Mouse (Mus musculus) heart, embryonic 15.5 days (tissue): ENCODE data around the gene Ckb. TPM values are rescaled to one million over a fixed set of nuclear protein-coding genes. Genes with fewer than 3 reads are reported as not detected.
"Not testable (repeated sequence)": the region's sequence is repeated elsewhere in the genome, so short reads cannot be mapped to it uniquely, and the experiment has no call there.

ENCODE experiments used
- ATAC-seq: fragments of 200-750 bp; cut with Nextera tagmentation; replicated peaks from 2 replicates; pipeline ENCODE4 v1.8.0; 2017; ENCODE audit warnings: low read depth, moderate TSS enrichment; ENCODE audit not compliant: insufficient number of reproducible peaks, insufficient read depth, low FRiP score
- H3K27ac ChIP-seq: fragments of 300-500 bp; sonication (generic); 2 replicates; pipeline ENCODE4 v1.5.1; 2015; ENCODE audit warnings: mild to moderate bottlenecking, inconsistent platforms
- H3K27me3 ChIP-seq: fragments of 300-500 bp; sonication (generic); 2 replicates; pipeline ENCODE4 v1.6.1; 2015; ENCODE audit warnings: inconsistent platforms
- H3K36me3 ChIP-seq: fragments of 300-500 bp; sonication (generic); 2 replicates; pipeline ENCODE4 v1.6.1; 2015; ENCODE audit warnings: mild to moderate bottlenecking, inconsistent platforms
- H3K4me1 ChIP-seq: fragments of 300-500 bp; sonication (generic); replicated peaks from 2 replicates; pipeline ENCODE4 v1.6.1; 2015; ENCODE audit warnings: inconsistent platforms
- H3K4me2 ChIP-seq: fragments of 300-500 bp; sonication (generic); 2 replicates; pipeline ENCODE4 v1.6.1; 2015; ENCODE audit warnings: inconsistent platforms, mild to moderate bottlenecking, moderate library complexity
- H3K4me3 ChIP-seq: fragments of 300-500 bp; sonication (generic); 2 replicates; pipeline ENCODE4 v1.5.1; 2015; ENCODE audit warnings: mild to moderate bottlenecking, inconsistent platforms
- H3K9ac ChIP-seq: fragments of 300-500 bp; sonication (generic); 2 replicates; pipeline ENCODE4 v1.6.1; 2015; ENCODE audit warnings: mild to moderate bottlenecking, inconsistent platforms
- H3K9me3 ChIP-seq: fragments of 300-500 bp; sonication (generic); replicated peaks from 2 replicates; pipeline ENCODE4 v1.6.1; 2016; ENCODE audit warnings: inconsistent platforms
- WGBS: fragments of 180-500 bp; shearing (Covaris S2); methylation state at CpG from one replicate; pipeline ENCODE4 v1.1.7; 2015; ENCODE audit warnings: mixed read lengths; 5-methylcytosine and 5-hydroxymethylcytosine counted together
- polyA plus RNA-seq: library from polyadenylated mRNA; unstranded; fragments of >200 nt; fragmentation: Nextera tagmentation; extraction: Ambion mirVana; gene quantifications from 2 replicates; pipeline ENCODE4 v1.2.1, GENCODE M21; 2015

Ckb gene
- polyA plus RNA-seq, 1 experiment from 2014 or later: 319 TPM

GRCm38 (mm10) chr12:111668457-111668912 is 3.7 kb downstream of the Ckb start:
- Histone ChIP-seq H3K27ac (peak overlapping the region; percentile 93), H3K9ac (peak overlapping the region; percentile 57), H3K36me3 (0 out of 2 replicates have a peak, but pooled peaks cover 3% of the 10 kb centered on the region), H3K27me3 (peaks cover 12% of the 10 kb centered on the region), H3K4me2 (peak overlapping the region; percentile 66), H3K9me3 (no peaks in the 10 kb centered on the region), H3K4me3 (peak overlapping the region; percentile 32), H3K4me1 (peaks cover 68% of the 10 kb centered on the region)
- 1% methylated on average over 8 of the region's 8 CpGs for WGBS
- peak; percentile 59 for ATAC-seq

DNA sequence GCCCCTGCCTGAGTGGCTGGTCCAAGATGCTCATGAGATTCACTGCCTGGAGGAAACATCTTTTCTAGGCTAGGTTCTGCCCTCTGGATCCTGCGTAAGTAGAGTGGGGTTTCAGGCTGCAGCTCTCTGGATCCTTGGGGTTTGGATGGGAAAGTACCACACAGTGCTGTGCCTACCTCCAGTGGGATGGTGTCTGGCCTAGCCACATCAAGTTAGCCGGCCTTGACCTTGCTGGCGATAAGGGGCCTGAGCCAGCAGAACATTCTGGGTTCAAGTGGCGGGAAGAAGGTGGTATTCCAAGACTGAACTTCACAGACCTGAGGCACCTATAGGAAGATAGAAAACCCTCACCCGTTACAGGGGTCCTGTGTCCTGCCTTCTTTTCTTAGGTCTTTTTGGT is 4.7 kb downstream of the Ckb start:
- H3K27ac ChIP-seq: no peak overlapping the region
- no peaks in the 10 kb centered on the region for H3K9me3 ChIP-seq
- no peak for ATAC-seq
- 84% methylated on average over 5 of the region's 5 CpGs for WGBS
- H3K4me1 ChIP-seq: peaks cover 66% of the 10 kb centered on the region
- 0 out of 2 replicates have a peak, but pooled peaks cover 3% of the 10 kb centered on the region for H3K36me3 ChIP-seq
- H3K9ac ChIP-seq: no peak overlapping the region
- peaks cover 1% of the 10 kb centered on the region for H3K27me3 ChIP-seq
- H3K4me2 ChIP-seq: no peak overlapping the region
- H3K4me3 ChIP-seq: no peak overlapping the region

- peak overlapping the region; percentile 74 for H3K27ac ChIP-seq
- 74% methylated on average over 13 of the region's 13 CpGs for WGBS
Observed at GRCm38 (mm10) chr12:111666380-111666779, 5.8 kb downstream of the Ckb start.

DNA sequence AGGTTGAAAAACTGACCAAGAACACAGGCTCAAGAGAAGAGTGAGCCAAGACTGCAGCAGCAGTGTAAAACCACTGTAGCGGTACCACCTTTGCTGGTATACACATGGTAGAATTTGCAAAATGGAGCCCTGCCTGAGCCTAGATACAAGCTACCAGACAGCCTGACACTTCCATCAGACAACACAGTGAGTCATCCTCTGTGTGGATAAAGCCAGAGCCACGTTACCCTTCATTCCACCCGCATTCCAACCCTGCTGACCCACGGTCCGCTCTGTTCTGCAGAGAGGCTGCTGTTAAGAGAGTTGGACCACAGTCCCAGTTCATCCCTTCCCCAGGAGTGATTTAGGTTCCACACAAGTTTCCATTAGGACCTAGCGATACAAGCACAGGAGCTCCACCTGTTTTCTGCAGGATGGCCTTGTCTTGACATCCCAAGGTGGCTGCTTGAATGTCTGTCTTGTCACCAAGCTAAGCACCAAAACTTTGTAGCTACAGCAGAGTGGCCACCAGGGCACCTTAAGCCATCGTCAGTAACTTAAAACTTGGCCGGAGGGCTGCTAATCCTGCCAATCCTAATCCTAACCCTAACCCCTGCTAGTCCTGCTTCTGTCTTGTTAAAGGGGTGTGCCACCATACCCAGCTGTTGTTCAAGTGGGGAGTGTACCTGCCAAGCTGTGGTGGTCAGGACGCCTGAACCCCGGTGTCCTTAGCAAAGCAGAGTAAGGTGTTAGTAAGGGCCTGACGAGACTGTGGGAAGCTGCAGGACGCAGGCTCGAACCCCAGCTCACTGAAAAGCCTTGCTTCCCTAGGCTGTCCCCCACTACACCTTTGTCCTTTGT is 6.9 kb downstream of the Ckb start:
- Histone ChIP-seq H3K9ac (no peak overlapping the region), H3K36me3 (peaks cover 3% of the 10 kb centered on the region; the same call in 1 of the 2 replicates), H3K9me3 (no peaks in the 10 kb centered on the region), H3K4me3 (no peak overlapping the region), H3K27ac (peak overlapping the region; percentile 74), H3K27me3 (no peaks in the 10 kb centered on the region), H3K4me1 (peaks cover 47% of the 10 kb centered on the region), H3K4me2 (no peak overlapping the region)
- ATAC-seq: no peak
- WGBS: 58% methylated on average over 13 of the region's 13 CpGs

More at GRCm38 (mm10) chr12:111666380-111666779, 5.8 kb downstream of the Ckb start:
- Histone ChIP-seq H3K27me3 (no peaks in the 10 kb centered on the region), H3K36me3 (peaks cover 3% of the 10 kb centered on the region; the same call in 1 of the 2 replicates), H3K4me2 (no peak overlapping the region), H3K4me3 (no peak overlapping the region), H3K9me3 (no peaks in the 10 kb centered on the region), H3K9ac (no peak overlapping the region), H3K4me1 (peaks cover 58% of the 10 kb centered on the region)
- no peak for ATAC-seq

- no peak overlapping the region for H3K4me3 ChIP-seq
- H3K27me3 ChIP-seq: no peaks in the 10 kb centered on the region
- peak; percentile 37; the same call in 1 of the 2 replicates for ATAC-seq
- 42% methylated on average over 6 of the region's 6 CpGs for WGBS
- H3K36me3 ChIP-seq: no peaks in the 10 kb centered on the region; the same call in 1 of the 2 replicates
- H3K27ac ChIP-seq: peak overlapping the region; percentile 74
- H3K9me3 ChIP-seq: no peaks in the 10 kb centered on the region
- peak overlapping the region; percentile 10; the same call in 1 of the 2 replicates for H3K4me2 ChIP-seq
- H3K9ac ChIP-seq: no peak overlapping the region
- H3K4me1 ChIP-seq: peaks cover 38% of the 10 kb centered on the region
Observed at GRCm38 (mm10) chr12:111664144-111664634, 7.9 kb downstream of the Ckb start.

DNA sequence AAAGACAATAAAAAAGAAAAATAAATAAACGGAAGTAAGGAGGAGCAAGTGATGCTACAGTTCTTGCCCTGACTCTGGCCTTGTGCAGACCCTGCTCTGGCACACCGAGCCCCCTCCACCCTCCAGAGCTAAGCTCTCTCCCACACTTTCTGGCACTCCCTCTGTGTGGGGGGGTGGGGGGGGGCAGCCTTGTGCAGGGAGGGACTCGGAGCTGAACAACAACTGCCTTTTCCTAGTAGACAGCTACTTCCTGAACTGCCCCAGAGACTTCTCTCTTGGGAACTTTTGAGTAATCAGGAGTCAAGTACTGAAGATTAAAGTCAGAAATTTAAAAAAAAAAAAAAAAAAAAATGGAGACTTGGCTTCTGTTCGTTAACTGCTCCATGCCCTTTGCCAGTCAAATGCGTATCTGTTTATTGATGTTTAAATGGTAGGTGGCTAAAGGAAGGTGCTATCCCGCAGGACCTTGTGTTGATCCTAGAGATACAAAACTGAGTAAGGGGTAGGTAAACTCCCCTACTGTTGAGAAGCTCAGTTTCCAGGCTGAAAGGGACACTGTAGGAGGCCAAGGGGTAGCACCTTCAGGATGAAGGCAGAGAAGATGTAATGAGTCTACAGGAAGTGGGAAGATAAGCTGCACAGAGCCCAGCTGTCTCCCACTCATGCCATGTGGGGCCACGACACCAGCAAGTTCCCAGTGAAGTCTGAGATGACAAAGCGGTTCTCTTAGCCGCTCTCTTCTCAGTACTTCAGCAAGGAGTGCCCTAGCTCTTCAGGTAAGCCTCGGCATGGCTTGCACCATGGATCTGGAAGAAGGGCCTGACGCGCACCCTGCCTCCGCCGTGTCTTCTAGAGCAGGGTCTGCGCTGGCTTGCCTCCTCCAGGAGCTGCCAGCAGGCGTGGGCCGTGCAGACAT is 8.7 kb downstream of the Ckb start:
- no peaks in the 10 kb centered on the region for H3K9me3 ChIP-seq
- peaks cover 31% of the 10 kb centered on the region for H3K4me1 ChIP-seq
- peak overlapping the region; percentile 10; the same call in 1 of the 2 replicates for H3K4me2 ChIP-seq
- no peaks in the 10 kb centered on the region for H3K27me3 ChIP-seq
- H3K27ac ChIP-seq: peak overlapping the region; percentile 74
- no peak overlapping the region for H3K9ac ChIP-seq
- H3K4me3 ChIP-seq: no peak overlapping the region
- H3K36me3 ChIP-seq: no peaks in the 10 kb centered on the region; the same call in 1 of the 2 replicates
- 48% methylated on average over 17 of the region's 17 CpGs for WGBS
- ATAC-seq: no peak

DNA sequence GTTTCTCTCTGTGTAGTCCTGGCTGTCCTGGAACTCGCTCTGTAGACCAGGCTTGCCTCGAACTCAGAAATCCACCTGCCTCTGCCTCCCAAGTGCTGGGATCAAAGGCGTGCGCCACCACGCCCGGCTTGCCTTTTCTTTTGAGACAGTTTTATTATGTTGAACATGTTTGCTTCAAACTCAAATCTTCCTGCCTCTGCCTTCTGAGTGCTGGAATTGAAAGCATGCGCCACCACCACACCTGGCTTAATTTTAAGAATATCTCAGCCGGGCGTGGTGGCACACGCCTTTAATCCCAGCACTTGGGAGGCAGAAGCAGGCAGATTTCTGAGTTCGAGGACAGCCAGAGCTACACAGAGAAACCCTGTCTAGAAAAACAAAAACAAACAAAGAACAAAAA is 10.6 kb downstream of the Ckb start:
- WGBS: 98% methylated on average over 11 of the region's 11 CpGs
- not testable (repeated sequence) for ATAC-seq, H3K36me3 ChIP-seq

DNA sequence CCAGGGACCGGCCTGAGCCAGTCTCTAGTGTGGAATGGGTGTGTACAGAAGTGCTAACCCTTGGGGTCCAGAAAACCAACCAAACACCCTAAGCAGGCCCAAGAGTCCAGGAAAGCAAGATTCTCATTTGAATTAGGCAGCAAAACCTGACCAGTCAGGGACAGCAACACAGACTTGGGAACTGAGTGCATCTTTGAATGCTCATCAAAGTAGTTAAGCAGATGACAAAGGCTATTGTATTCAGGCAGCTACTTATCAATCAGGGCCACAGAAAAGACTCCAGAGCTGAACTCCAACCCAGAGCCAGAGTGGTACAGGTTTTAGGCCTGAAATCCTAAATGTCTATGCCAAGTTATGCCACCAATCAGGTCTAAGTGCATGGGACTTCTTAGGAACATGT is 11.5 kb downstream of the Ckb start:
- Histone ChIP-seq H3K9me3 (no peaks in the 10 kb centered on the region), H3K4me3 (no peak overlapping the region), H3K4me2 (no peak overlapping the region), H3K9ac (no peak overlapping the region), H3K36me3 (peaks cover 9% of the 10 kb centered on the region), H3K4me1 (peaks cover 19% of the 10 kb centered on the region), H3K27me3 (no peaks in the 10 kb centered on the region), H3K27ac (no peak overlapping the region)
- ATAC-seq: no peak
- 92% methylated on average over 1 of the region's 1 CpGs for WGBS

More for the DNA sequence above, 10.6 kb downstream of the Ckb start:
- H3K9me3 ChIP-seq, H3K27ac ChIP-seq, H3K9ac ChIP-seq, H3K27me3 ChIP-seq, H3K4me2 ChIP-seq, H3K4me3 ChIP-seq: not testable (repeated sequence)
- H3K4me1 ChIP-seq: peaks cover 28% of the 10 kb centered on the region

- no peak overlapping the region for H3K9ac ChIP-seq
- H3K4me2 ChIP-seq: no peak overlapping the region
- no peak overlapping the region for H3K27ac ChIP-seq
- 89% methylated on average over 4 of the region's 4 CpGs for WGBS
- peaks cover 20% of the 10 kb centered on the region for H3K36me3 ChIP-seq
- peaks cover 11% of the 10 kb centered on the region for H3K4me1 ChIP-seq
- ATAC-seq: no peak
- no peak overlapping the region for H3K4me3 ChIP-seq
- H3K27me3 ChIP-seq: no peaks in the 10 kb centered on the region
- no peaks in the 10 kb centered on the region for H3K9me3 ChIP-seq
Observed at GRCm38 (mm10) chr12:111659331-111659730, 12.8 kb downstream of the Ckb start.

DNA sequence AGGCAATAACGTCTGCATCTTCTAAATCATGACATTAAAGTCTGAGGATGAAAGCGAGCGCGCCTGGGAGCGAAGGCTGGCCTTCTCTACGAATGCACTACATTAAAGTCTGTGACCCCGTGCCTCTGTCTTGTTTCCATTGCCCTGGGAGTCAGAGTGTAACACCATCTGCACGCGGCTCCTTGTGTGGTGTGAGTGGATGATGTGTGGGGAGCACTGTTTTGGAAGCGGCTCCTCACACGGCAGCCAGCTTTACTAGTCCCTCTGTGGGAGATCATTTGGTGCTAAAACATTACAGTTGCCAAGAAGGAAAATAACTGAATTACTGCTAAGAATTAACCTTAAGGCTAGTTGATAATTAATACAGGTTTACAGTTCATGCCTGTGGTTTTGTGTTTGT is 16.4 kb downstream of the Ckb start:
- 91% methylated on average over 11 of the region's 11 CpGs for WGBS
- ATAC-seq: no peak
- no peaks in the 10 kb centered on the region for H3K4me1 ChIP-seq
- H3K9ac ChIP-seq: no peak overlapping the region
- H3K4me2 ChIP-seq: no peak overlapping the region
- no peaks in the 10 kb centered on the region for H3K27me3 ChIP-seq
- H3K36me3 ChIP-seq: peaks cover 32% of the 10 kb centered on the region
- H3K4me3 ChIP-seq: no peak overlapping the region
- H3K9me3 ChIP-seq: no peaks in the 10 kb centered on the region
- no peak overlapping the region for H3K27ac ChIP-seq

- Histone ChIP-seq H3K4me3 (no peak overlapping the region), H3K9me3 (no peaks in the 10 kb centered on the region), H3K27me3 (no peaks in the 10 kb centered on the region), H3K4me1 (no peaks in the 10 kb centered on the region), H3K36me3 (peaks cover 47% of the 10 kb centered on the region), H3K27ac (no peak overlapping the region), H3K9ac (no peak overlapping the region), H3K4me2 (no peak overlapping the region)
- ATAC-seq: no peak
- WGBS: 34% methylated on average over 3 of the region's 3 CpGs
Observed at GRCm38 (mm10) chr12:111653434-111653833, 18.7 kb downstream of the Ckb start.
